Mouse (Mus musculus) kidney, embryonic 15.5 days (tissue): Measurements from ENCODE around the gene Mgat4b. TPM values are rescaled to one million over a fixed set of nuclear protein-coding genes. Genes with fewer than 3 reads are reported as not detected.

ENCODE experiments used
- microRNA-seq: library from miRNA; unstranded; fragments of <30 nt; microRNA quantifications from one replicate; pipeline ENCODE4, GENCODE M21; 2016
- polyA plus RNA-seq: library from polyadenylated mRNA; unstranded; fragments of >200 nt; fragmentation: Nextera tagmentation; extraction: Ambion mirVana; gene quantifications from 2 replicates; pipeline ENCODE4 v1.2.1, GENCODE M21; 2015

The Mgat4b gene
- polyA plus RNA-seq, 1 experiment from 2014 or later: 37.3 TPM

Small RNAs within 50 kb of the gene (microRNA-seq; reads per million reads assigned to microRNA genes)
- gene Mir6919: not detected

Other genes with a start within 250 kb of the Mgat4b start
- 59.1 and 62.8 TPM in 2 replicates for gene Rnf130, start 185.5 kb upstream of the Mgat4b start, polyA plus RNA-seq
- gene Tbc1d9b, start 79.5 kb upstream of the Mgat4b start, polyA plus RNA-seq: 40.0 and 42.9 TPM in 2 replicates
- 19.3 and 20.0 TPM in 2 replicates for gene Mrnip, start 36.4 kb upstream of the Mgat4b start, polyA plus RNA-seq
- 233 and 259 TPM in 2 replicates for gene Sqstm1, start 63 bp upstream of the Mgat4b start, polyA plus RNA-seq
- 1.4 and 1.9 TPM in 2 replicates for gene Ltc4s, start 27.7 kb downstream of the Mgat4b start, polyA plus RNA-seq
- gene Maml1, start 81.4 kb downstream of the Mgat4b start, polyA plus RNA-seq: 5.2 and 5.8 TPM in 2 replicates
- 372 and 393 TPM in 2 replicates for gene Canx, start 114.8 kb downstream of the Mgat4b start, polyA plus RNA-seq
- 0.78 and 1.3 TPM in 2 replicates for gene Cby3, start 143.6 kb downstream of the Mgat4b start, polyA plus RNA-seq
- 498 and 501 TPM in 2 replicates for gene Hnrnph1, start 166.1 kb downstream of the Mgat4b start, polyA plus RNA-seq
- gene Rufy1, start 220.2 kb downstream of the Mgat4b start, polyA plus RNA-seq: 25.7 and 27.9 TPM in 2 replicates